Mouse (Mus musculus): ENCODE data around the gene Wnk1. TPM values are rescaled to one million over a fixed set of nuclear protein-coding genes. Genes with fewer than 3 reads are reported as not detected.

The Wnk1 gene
- polyA plus RNA-seq (2014; fragmentation: Illumina TruSeq; extraction: RNeasy Lipid Tissue Mini Kit (QIAGEN cat#74804); ENCODE audit: low read depth, low replicate concordance): 1,444 TPM

DNA sequence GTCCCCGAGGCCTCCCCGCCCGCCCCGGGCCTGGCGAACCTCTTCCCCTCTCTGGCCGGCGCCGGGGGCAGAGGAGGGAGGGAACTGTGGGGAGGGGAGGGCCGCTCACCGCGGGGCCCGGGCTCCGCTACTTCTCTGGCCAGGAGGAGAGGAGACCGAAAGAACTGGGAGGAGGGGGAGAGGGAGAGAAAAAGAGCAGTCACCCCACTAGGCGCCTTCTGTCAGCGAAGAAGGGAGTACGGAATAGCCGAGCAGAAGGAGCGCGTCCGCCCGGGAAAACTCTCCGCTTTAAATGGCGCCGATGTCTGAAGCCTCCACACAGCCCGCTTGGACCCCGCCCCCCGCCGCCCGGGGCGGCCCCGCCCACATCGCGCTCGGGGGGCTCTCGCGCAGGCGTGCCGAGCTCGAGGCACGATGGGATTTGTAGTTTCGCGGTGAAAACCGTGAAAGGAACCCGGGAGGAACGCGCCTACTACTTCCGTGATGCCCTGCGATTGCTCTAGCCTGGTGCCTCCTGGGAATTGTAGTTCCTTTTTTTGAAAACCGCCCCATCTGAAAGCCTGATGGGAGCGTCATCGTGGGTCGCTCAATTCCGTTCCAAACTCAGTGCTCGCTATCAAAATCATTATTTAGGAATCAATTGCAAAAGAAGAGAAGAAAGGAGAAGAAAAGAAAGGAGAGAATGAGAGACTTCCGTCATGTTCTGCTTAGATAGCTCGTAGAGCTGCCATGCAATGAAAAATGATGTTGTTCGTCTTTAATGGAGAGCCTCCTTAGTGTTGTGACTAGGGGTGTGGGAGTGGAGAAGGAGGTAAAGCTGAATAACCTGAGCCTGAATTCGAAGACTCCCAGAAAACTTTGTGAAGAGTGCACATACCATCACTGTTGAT is at the start of gene Wnk1:
Gene Wnk1, minus strand, starts transcription at position 307 of the 890 bp plus-strand sequence.

DNA sequence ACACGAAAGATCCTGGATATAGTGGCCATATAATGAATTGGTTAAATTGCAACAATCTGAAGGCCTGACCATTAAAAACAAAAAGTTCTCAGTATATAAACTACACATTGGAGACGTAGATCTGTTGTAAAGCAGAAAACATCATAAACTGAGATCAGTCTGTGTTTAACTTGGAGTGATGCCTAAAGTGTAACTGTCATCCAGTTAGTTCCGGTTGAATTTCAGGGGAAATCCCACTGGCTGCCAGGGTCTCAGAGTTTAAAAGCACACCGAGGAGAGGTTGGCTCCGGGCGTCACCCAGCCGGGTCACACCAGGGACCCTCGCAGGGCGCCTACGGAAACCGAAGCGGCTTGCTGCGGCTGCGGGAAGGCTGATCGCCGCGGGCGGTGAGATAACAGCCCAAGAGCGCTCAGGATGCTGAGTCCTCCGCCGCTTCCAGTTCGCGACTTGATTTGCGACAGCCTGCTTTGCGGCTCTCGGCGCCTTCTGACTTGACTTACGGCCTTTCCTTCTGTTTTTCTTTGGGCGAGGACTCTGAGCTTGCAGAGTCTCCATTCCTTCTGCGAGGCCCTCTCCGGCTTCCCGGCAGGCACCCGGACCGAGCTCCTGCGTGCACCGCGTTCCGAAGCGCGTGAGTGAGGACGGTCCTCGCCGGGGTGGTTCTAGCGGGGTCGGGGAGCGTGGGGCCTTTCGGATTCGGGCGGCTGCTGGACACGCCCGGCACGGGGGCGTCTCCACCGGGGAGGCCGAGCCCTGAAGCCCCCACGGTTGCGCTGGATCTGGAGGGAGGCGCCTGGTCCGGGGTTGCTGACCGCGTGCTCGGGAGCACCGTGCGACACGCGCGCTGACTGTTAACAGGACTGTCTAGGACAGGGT is 136.0 kb downstream of the Wnk1 start, which contains the start of gene Rad52:
Gene Rad52, plus strand, starts transcription at position 495 of the 877 bp plus-strand sequence.

Other genes with a start within 250 kb of the Wnk1 start
- gene Erc1, start 190.5 kb downstream of the Wnk1 start, polyA plus RNA-seq (2014; fragmentation: Illumina TruSeq; extraction: RNeasy Lipid Tissue Mini Kit (QIAGEN cat#74804); ENCODE audit: low read depth, low replicate concordance): 16.9 TPM
- gene Rad52, start 136.0 kb downstream of the Wnk1 start, polyA plus RNA-seq (2014; fragmentation: Illumina TruSeq; extraction: RNeasy Lipid Tissue Mini Kit (QIAGEN cat#74804); ENCODE audit: low read depth, low replicate concordance): 8.7 TPM
- not detected for gene Ninj2, start 54.7 kb upstream of the Wnk1 start, polyA plus RNA-seq (2014; fragmentation: Illumina TruSeq; extraction: RNeasy Lipid Tissue Mini Kit (QIAGEN cat#74804); ENCODE audit: low read depth, low replicate concordance)

All from kidney, adult 10 weeks (tissue).